10 mouse cellular contexts compared by ENCODE assay signal in genomic region chr6:120674881-120675280, GRCm38 (mm10). TPM values are rescaled to one million over a fixed set of nuclear protein-coding genes. Genes with fewer than 3 reads are reported as not detected.
DNase-seq lines count a peak whose midpoint lies in the region; ATAC-seq and TF ChIP-seq lines count a peak whose summit lies in the region.
"Had no signal": no experiment of that assay in that cellular context is flagged by ENCODE, and none has a peak within 500 bp of the region (broad histone marks: within the 10 kb centered on the region; RNA-seq: fewer than 3 reads in every experiment).

No protein-coding gene starts in this region.

- no peak for DNase-seq in layer of hippocampus, adult 2 months (ENCODE audit: low spot score in 2 of 2)
- DNase-seq in layer of hippocampus, adult 11-12 months (ENCODE audit: low spot score), result no peak
- DNase-seq in ES-CJ7 (ENCODE audit: low read depth, low spot score), result peak; percentile 46
- DNase-seq in brain, embryonic 14.5 days (ENCODE audit: low read depth), result no peak
- no peak for DNase-seq in frontal cortex, postnatal 14 days (ENCODE audit: low spot score in 2 of 2)
- no peak for DNase-seq in cerebellum, adult 9-11 months
- DNase-seq: embryo, embryonic 11 days; gastrocnemius, postnatal 10 days had no signal

- no peak overlapping the region for H3K27ac ChIP-seq in layer of hippocampus, adult 2 months

- H3K4me3 ChIP-seq in layer of hippocampus, adult 2 months, result no peak overlapping the region

- TF ChIP-seq POLR2A in brain, embryonic 14.5 days (IDR thresholded peaks at IDR 0.05; ENCODE audit: borderline replicate concordance, extremely low read depth, insufficient read depth, insufficient read length, poor library complexity, severe bottlenecking), result no peak

- TF ChIP-seq CTCF in layer of hippocampus, adult 2 months (conservative IDR thresholded peaks at IDR 0.05), result peak; percentile 46
- TF ChIP-seq CTCF in brain, embryonic 14.5 days (IDR thresholded peaks at IDR 0.05; ENCODE audit: borderline replicate concordance, extremely low read depth, insufficient read depth, insufficient read length), result peak; percentile 21; the same call in 1 of the 2 replicates

- ATAC-seq in megakaryocyte progenitor cell, adult 5-6 weeks (replicated peaks; ENCODE audit: poor library complexity), result peak; percentile 69
- ATAC-seq in cerebellum, adult (ENCODE audit: insufficient number of reproducible peaks, low FRiP score, low TSS enrichment), result no peak

RNA-seq across cellular contexts. Expression of gene Cecr2, which starts 8.7 kb away (rescaled TPM):
- total RNA-seq in layer of hippocampus, adult 2 months (2021), result 10 to 100 TPM; 10.0 to 11.8 TPM
- 9.3 and 10.4 TPM in 2 replicates for polyA plus RNA-seq in brain, embryonic 14.5 days (2012; rRNA removed)
- 0.42 and 1.3 TPM in 2 replicates for total RNA-seq in megakaryocyte progenitor cell, adult 5-6 weeks (2015)
- 0.12 and 1.8 TPM in 2 replicates for total RNA-seq in megakaryocyte progenitor cell, adult 5-6 weeks (2017)
